Mouse (Mus musculus) liver, embryonic 15.5 days (tissue): ENCODE data around the gene Usp4. TPM values are rescaled to one million over a fixed set of nuclear protein-coding genes. Genes with fewer than 3 reads are reported as not detected.

Source experiments
- ATAC-seq: fragments of 200-750 bp; cut with Nextera tagmentation; 2 replicates; pipeline ENCODE4 v1.8.0; 2017; ENCODE audit warnings: moderate number of reproducible peaks, mild to moderate bottlenecking, moderate library complexity; ENCODE audit not compliant: insufficient read depth
- H3K27ac ChIP-seq: fragments of 300-500 bp; sonication (generic); replicated peaks from 2 replicates; pipeline ENCODE4 v1.5.1; 2015; ENCODE audit warnings: mild to moderate bottlenecking, inconsistent platforms
- H3K27me3 ChIP-seq: fragments of 300-500 bp; sonication (generic); 2 replicates; pipeline ENCODE4 v1.6.1; 2015; ENCODE audit warnings: mild to moderate bottlenecking, inconsistent platforms
- H3K36me3 ChIP-seq: fragments of 300-500 bp; sonication (generic); replicated peaks from 2 replicates; pipeline ENCODE4 v1.6.1; 2015; ENCODE audit warnings: moderate library complexity, mild to moderate bottlenecking, inconsistent platforms
- H3K4me1 ChIP-seq: fragments of 300-500 bp; sonication (generic); replicated peaks from 2 replicates; pipeline ENCODE4 v1.6.1; 2015; ENCODE audit warnings: inconsistent platforms
- H3K4me2 ChIP-seq: fragments of 300-500 bp; sonication (generic); 2 replicates; pipeline ENCODE4 v1.6.1; 2015; ENCODE audit warnings: moderate library complexity, mild to moderate bottlenecking, inconsistent platforms
- H3K4me3 ChIP-seq: fragments of 300-500 bp; sonication (generic); replicated peaks from 2 replicates; pipeline ENCODE4 v1.5.1; 2015; ENCODE audit warnings: mild to moderate bottlenecking, inconsistent platforms
- H3K9ac ChIP-seq: fragments of 300-500 bp; sonication (generic); 2 replicates; pipeline ENCODE4 v1.6.1; 2015; ENCODE audit warnings: moderate library complexity, mild to moderate bottlenecking, inconsistent platforms
- H3K9me3 ChIP-seq: fragments of 300-500 bp; sonication (generic); replicated peaks from 2 replicates; pipeline ENCODE4 v1.6.1; 2016; ENCODE audit warnings: inconsistent platforms
- WGBS: fragments of 180-500 bp; shearing (Covaris S2); methylation state at CpG from one replicate; pipeline ENCODE4 v1.1.7; 2015; ENCODE audit warnings: mixed read lengths; ENCODE audit not compliant: insufficient replicate concordance; 5-methylcytosine and 5-hydroxymethylcytosine counted together
- polyA plus RNA-seq: library from polyadenylated mRNA; unstranded; fragments of >200 nt; fragmentation: Nextera tagmentation; extraction: Ambion mirVana; gene quantifications from 2 replicates; pipeline ENCODE4 v1.2.1, GENCODE M21; 2015

Usp4 gene
- polyA plus RNA-seq, 1 experiment from 2014 or later, result 65.1 TPM

- Histone ChIP-seq H3K9me3 (no peaks in the 10 kb centered on the region), H3K36me3 (peaks cover 97% of the 10 kb centered on the region), H3K9ac (no peak overlapping the region), H3K4me1 (no peaks in the 10 kb centered on the region), H3K4me3 (no peak overlapping the region), H3K4me2 (no peak overlapping the region), H3K27ac (no peak overlapping the region), H3K27me3 (no peaks in the 10 kb centered on the region)
- ATAC-seq, result no peak
- 89% methylated on average over 4 of the region's 4 CpGs for WGBS
Measured at GRCm38 (mm10) chr9:108386816-108387215, 39.2 kb downstream of the Usp4 start.

DNA sequence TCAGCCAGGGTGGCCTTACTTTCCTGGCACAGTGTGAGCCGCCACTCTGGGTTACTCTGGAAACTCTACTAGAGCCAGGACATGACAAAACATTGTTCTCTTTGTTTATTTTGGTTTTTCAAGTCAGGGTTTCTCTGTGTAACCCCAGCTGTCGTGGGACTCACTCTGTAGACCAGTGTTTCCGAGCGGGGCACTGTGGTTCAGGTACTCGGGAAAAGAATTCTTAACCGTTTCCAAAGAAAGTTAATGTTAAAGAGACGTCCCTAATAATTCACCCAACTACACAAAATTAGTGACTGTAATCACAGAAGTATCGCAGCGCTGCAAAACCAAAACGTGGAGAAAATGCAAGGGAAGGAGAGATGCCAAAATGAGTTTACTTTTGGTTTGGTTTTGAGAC, 40.9 kb downstream of the Usp4 start:
- H3K4me2 ChIP-seq, result no peak overlapping the region

DNA sequence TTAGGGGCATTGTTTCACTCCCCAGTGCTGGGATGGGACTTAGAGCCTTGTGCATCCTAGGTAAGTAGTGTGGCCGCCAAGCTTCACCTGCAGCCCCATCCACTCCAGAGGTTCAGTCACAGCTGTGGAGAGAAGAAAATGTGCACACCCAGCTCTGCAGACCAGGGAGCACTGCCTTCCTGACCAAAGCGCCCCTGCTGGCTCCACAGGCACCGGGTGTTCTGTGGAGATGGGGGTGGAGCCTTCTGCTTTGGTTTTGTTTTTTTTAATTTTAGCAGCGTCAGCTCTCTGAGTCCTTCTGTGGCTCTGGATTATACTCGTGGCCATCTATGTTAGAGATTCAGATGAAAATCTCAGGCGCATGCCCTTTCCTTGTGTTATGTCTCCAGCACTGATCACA, 41.6 kb downstream of the Usp4 start:
- Histone ChIP-seq H3K9me3 (no peaks in the 10 kb centered on the region), H3K4me2 (no peak overlapping the region), H3K4me1 (no peaks in the 10 kb centered on the region), H3K4me3 (no peak overlapping the region), H3K27ac (no peak overlapping the region), H3K36me3 (peaks cover 90% of the 10 kb centered on the region), H3K27me3 (no peaks in the 10 kb centered on the region), H3K9ac (no peak overlapping the region)
- WGBS, result 74% methylated on average over 6 of the region's 6 CpGs
- ATAC-seq, result no peak

More for the DNA sequence above, 40.9 kb downstream of the Usp4 start:
- H3K9ac ChIP-seq, result no peak overlapping the region
- H3K36me3 ChIP-seq, result peaks cover 97% of the 10 kb centered on the region
- H3K9me3 ChIP-seq, result no peaks in the 10 kb centered on the region
- H3K27me3 ChIP-seq, result no peaks in the 10 kb centered on the region
- ATAC-seq, result no peak
- H3K27ac ChIP-seq, result no peak overlapping the region
- WGBS, result 88% methylated on average over 10 of the region's 10 CpGs
- no peaks in the 10 kb centered on the region for H3K4me1 ChIP-seq
- H3K4me3 ChIP-seq, result no peak overlapping the region

GRCm38 (mm10) chr9:108392676-108393075, 45.0 kb downstream of the Usp4 start, which contains the start of gene 1700102P08Rik:
Gene 1700102P08Rik (plus strand): TSS chr9:108392805.
- peaks cover 58% of the 10 kb centered on the region for H3K36me3 ChIP-seq
- H3K27me3 ChIP-seq, result no peaks in the 10 kb centered on the region
- H3K27ac ChIP-seq, result no peak within 1 kb of the TSS
- 0 out of 2 replicates have a peak, but pooled peaks cover 2% of the 10 kb centered on the region for H3K4me1 ChIP-seq
- 83% methylated on average over 18 of the region's 18 CpGs for WGBS
- H3K9ac ChIP-seq, result no peak within 1 kb of the TSS
- no peak for ATAC-seq
- H3K4me3 ChIP-seq, result no peak within 1 kb of the TSS
- no peak within 1 kb of the TSS for H3K4me2 ChIP-seq
- no peaks in the 10 kb centered on the region for H3K9me3 ChIP-seq

DNA sequence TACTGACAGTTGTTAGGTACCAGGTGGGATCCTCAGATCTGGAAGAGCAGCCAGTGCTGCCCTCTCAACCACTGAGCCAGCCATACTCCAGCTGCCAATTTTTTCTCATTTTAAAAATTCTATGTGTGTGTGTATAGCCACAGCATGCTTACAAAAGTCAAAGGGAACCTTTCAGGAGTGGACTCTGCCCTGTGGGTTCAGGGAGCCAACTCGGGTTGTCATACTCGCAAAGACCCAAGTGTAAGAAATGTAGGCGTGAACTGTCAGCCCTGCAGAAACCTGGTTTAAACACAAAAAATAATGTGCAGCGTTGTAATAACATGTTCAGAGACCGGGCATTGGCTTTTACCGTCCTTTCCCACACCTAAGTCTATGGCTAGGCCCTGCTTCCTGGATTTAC, 46.5 kb downstream of the Usp4 start:
- no peaks in the 10 kb centered on the region for H3K9me3 ChIP-seq
- H3K9ac ChIP-seq, result no peak overlapping the region
- ATAC-seq, result no peak
- H3K27me3 ChIP-seq, result no peaks in the 10 kb centered on the region
- H3K4me2 ChIP-seq, result no peak overlapping the region
- H3K27ac ChIP-seq, result no peak overlapping the region
- H3K36me3 ChIP-seq, result peaks cover 42% of the 10 kb centered on the region
- 87% methylated on average over 6 of the region's 6 CpGs for WGBS
- no peak overlapping the region for H3K4me3 ChIP-seq
- 0 out of 2 replicates have a peak, but pooled peaks cover 2% of the 10 kb centered on the region for H3K4me1 ChIP-seq

DNA sequence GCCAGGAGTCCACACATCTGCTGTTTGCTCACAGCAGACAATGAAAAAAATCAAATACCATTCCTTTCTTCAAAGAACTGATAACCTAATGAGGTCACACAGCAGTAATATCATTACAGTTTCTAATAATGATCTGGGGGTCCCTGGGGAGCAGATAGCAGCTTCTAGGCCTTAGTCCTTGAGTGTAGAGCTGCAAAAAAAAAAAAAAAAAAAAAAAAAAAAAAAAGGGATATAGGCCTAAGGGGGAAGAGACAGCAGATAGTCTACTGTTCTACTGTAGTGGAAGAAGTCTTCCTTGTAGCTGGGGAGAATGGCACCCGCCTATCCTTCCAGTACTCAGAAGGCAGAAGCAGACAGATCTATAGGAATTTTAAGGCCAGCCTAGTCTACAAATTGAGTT, 47.8 kb downstream of the Usp4 start:
- H3K4me3 ChIP-seq, result no peak overlapping the region
- no peaks in the 10 kb centered on the region for H3K27me3 ChIP-seq
- H3K4me2 ChIP-seq, result no peak overlapping the region
- H3K9me3 ChIP-seq, result no peaks in the 10 kb centered on the region
- H3K36me3 ChIP-seq, result peaks cover 31% of the 10 kb centered on the region
- no peak overlapping the region for H3K9ac ChIP-seq
- 78% methylated on average over 1 of the region's 1 CpGs for WGBS
- no peak for ATAC-seq
- no peak overlapping the region for H3K27ac ChIP-seq
- H3K4me1 ChIP-seq, result 0 out of 2 replicates have a peak, but pooled peaks cover 2% of the 10 kb centered on the region

- H3K4me3 ChIP-seq, result no peak overlapping the region
- no peak overlapping the region for H3K4me2 ChIP-seq
- no peak overlapping the region for H3K9ac ChIP-seq
- 82% methylated on average over 3 of the region's 3 CpGs for WGBS
- ATAC-seq, result no peak
- H3K27ac ChIP-seq, result no peak overlapping the region
- H3K27me3 ChIP-seq, result no peaks in the 10 kb centered on the region
- H3K4me1 ChIP-seq, result 0 out of 2 replicates have a peak, but pooled peaks cover 2% of the 10 kb centered on the region
- H3K36me3 ChIP-seq, result peaks cover 2% of the 10 kb centered on the region
- no peaks in the 10 kb centered on the region for H3K9me3 ChIP-seq
Measured at GRCm38 (mm10) chr9:108398324-108398723, 50.7 kb downstream of the Usp4 start.

DNA sequence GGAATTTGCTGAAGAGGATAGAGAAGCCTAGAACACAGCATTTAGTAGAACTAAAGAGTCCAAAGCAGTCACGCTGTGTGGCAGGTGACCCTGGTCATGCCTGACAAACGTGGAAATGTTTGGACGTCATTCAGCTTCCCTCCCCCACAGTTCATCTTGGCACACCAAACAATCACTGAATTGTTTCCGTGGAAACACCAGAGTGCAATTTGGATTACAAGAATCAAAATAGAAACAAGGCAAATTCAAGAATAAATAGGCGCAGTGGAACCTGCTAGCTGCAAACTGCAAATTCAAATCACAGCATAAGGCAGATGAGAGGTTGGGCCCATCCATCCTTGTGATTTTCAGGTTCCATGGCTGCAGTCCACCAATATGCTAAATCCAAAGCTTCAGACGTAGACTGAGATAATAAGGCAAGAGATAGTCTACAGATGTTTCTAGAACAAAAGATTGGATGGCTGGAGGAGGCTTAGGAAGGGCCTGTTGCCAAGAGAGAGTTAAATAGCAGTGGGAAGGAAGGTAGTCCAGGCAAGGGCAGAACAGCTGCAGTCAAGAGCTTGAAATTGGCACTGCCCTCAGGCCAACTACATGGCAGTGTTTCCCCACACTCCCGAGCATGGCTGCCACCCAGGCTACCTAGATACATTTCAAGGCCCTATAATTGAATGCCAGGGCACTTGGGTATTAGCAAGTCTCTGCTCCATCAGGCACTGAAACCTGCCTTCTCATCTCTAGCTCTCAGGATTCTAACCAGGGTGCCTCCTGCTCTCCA, 53.7 kb downstream of the Usp4 start:
- 65% methylated on average over 7 of the region's 7 CpGs for WGBS
- no peaks in the 10 kb centered on the region for H3K36me3 ChIP-seq
- no peaks in the 10 kb centered on the region for H3K27me3 ChIP-seq
- no peak for ATAC-seq
- H3K4me3 ChIP-seq, result no peak overlapping the region
- H3K27ac ChIP-seq, result no peak overlapping the region
- H3K9ac ChIP-seq, result no peak overlapping the region
- peaks cover 7% of the 10 kb centered on the region; the same call in 1 of the 2 replicates for H3K4me1 ChIP-seq
- H3K4me2 ChIP-seq, result no peak overlapping the region
- H3K9me3 ChIP-seq, result no peaks in the 10 kb centered on the region

DNA sequence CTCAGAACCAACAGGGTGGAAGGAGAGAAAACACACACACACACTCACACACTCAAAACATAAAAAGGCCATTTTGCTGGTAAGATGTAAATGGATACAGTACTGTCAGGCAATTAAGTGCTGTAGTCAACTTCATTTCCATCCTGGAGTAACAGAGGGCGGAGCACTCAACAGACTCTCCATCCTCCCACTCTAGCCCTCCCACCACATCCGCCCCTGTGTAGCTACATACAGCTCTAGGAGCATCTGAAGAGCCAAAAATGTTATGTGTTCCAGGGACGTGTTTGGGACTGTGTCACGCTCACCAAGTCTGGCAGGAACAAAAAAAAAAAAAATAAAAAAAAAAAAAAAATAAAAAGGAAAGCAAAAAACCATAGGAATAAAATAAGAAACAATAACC, 55.4 kb downstream of the Usp4 start:
- no peaks in the 10 kb centered on the region for H3K36me3 ChIP-seq
- no peak overlapping the region for H3K9ac ChIP-seq
- no peaks in the 10 kb centered on the region for H3K9me3 ChIP-seq
- ATAC-seq, result no peak
- no peak overlapping the region for H3K4me2 ChIP-seq
- WGBS, result 76% methylated on average over 4 of the region's 4 CpGs
- no peaks in the 10 kb centered on the region for H3K27me3 ChIP-seq
- peaks cover 7% of the 10 kb centered on the region; the same call in 1 of the 2 replicates for H3K4me1 ChIP-seq
- no peak overlapping the region for H3K4me3 ChIP-seq
- no peak overlapping the region for H3K27ac ChIP-seq

- Histone ChIP-seq H3K27me3 (no peaks in the 10 kb centered on the region), H3K4me3 (no peak overlapping the region), H3K9ac (no peak overlapping the region), H3K4me1 (peaks cover 7% of the 10 kb centered on the region; the same call in 1 of the 2 replicates), H3K9me3 (no peaks in the 10 kb centered on the region), H3K27ac (no peak overlapping the region), H3K36me3 (no peaks in the 10 kb centered on the region), H3K4me2 (no peak overlapping the region)
- 32% methylated on average over 8 of the region's 8 CpGs for WGBS
- ATAC-seq, result no peak
Measured at GRCm38 (mm10) chr9:108404451-108404850, 56.8 kb downstream of the Usp4 start.

DNA sequence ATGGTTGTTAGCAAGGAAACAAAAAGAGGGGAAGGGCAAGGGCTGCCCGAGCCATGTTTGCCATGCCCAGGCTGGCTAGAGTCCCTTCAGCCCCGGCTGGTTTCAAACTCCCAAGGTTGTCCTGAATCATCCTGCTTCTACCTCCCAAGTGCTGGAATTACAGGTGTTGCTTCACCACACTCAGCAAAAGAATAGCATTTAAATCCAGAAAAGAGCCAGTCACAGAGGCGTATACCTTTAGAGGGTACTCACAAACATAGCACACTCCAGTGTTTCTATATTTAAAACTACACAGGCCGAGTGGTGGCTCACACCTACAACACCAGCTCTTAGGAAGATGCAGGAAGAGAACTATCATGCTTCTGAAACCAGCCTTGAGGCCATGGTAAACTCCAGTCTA, 61.9 kb downstream of the Usp4 start:
- ATAC-seq, result no peak
- H3K36me3 ChIP-seq, result no peaks in the 10 kb centered on the region
- H3K27me3 ChIP-seq, result no peaks in the 10 kb centered on the region
- WGBS, result 78% methylated on average over 4 of the region's 4 CpGs
- no peak overlapping the region for H3K27ac ChIP-seq
- no peak overlapping the region for H3K4me3 ChIP-seq
- H3K9ac ChIP-seq, result no peak overlapping the region
- H3K4me1 ChIP-seq, result 0 out of 2 replicates have a peak, but pooled peaks cover 4% of the 10 kb centered on the region
- no peak overlapping the region for H3K4me2 ChIP-seq
- H3K9me3 ChIP-seq, result no peaks in the 10 kb centered on the region
